Mouse (Mus musculus): Measurements from ENCODE around the gene Klra2.

DNA sequence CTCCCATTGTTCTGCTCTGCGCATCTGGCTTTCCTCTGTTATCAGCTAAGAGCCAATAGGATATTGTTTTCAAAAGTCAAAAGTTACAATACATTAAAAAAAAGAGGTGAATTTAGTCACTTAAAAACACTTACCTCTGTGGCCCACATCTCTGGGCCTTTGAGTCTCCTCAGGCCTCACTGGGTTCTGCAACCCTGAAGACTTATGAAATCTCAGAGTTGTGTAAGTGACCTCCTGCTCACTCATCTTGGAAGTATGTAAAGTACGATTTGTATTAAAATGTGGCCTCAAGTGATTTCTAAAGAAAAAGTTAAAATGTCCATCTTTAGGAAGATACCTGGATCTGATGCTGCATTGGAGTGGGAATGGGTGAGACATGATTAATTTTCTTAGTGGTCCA is 2.1 kb downstream of the Klra2 start:
- TF ChIP-seq CTCF (IDR thresholded peaks at IDR 0.05; ENCODE audit: borderline replicate concordance, insufficient read depth, low read depth, low read length) = no peak
- TF ChIP-seq POLR2A (IDR thresholded peaks at IDR 0.05; ENCODE audit: borderline replicate concordance, insufficient read depth, low read length) = no peak

Measured in cerebellum, adult 2 months (tissue).